Mouse (Mus musculus): ENCODE results near the gene Crxos.
A peak's percentile ranks its signal among the peaks of the same experiment; 100 is the strongest.
"Not testable (repeated sequence)": the region's sequence is repeated elsewhere in the genome, so short reads cannot be mapped to it uniquely, and the experiment has no call there.

Gene Crxos

GRCm38 (mm10) chr7:15882317-15882716 is at the start of gene Crxos:
Gene Crxos (plus strand): TSS chr7:15882617.
- DNase-seq = no peak

GRCm38 (mm10) chr7:15839578-15839977 is 42.8 kb upstream of the Crxos start, which contains the start of gene Obox6:
Gene Obox6 (minus strand): TSS chr7:15839678.
- no peak for DNase-seq

GRCm38 (mm10) chr7:15859657-15860056 is 22.8 kb upstream of the Crxos start:
- no peak for DNase-seq

GRCm38 (mm10) chr7:15864104-15864503 is 18.3 kb upstream of the Crxos start:
- DNase-seq = no peak

- DNase-seq = no peak
These were observed 2.7 kb upstream of the Crxos start, which contains the start of gene Crx for GRCm38 (mm10) chr7:15879756-15880155. Gene Crx (minus strand): TSS chr7:15879968.

- no peak for DNase-seq
These were observed 1.0 kb upstream of the Crxos start for GRCm38 (mm10) chr7:15881388-15881787.

- no peak for DNase-seq
These were observed 586 bp upstream of the Crxos start for GRCm38 (mm10) chr7:15881831-15882230.

- DNase-seq = no peak
These were observed 1.7 kb downstream of the Crxos start for GRCm38 (mm10) chr7:15884127-15884526.

GRCm38 (mm10) chr7:15894251-15894650 is 11.8 kb downstream of the Crxos start:
- no peak for DNase-seq

GRCm38 (mm10) chr7:15901366-15902048 is 19.1 kb downstream of the Crxos start:
- no peak for DNase-seq

GRCm38 (mm10) chr7:15905861-15906260 is 23.4 kb downstream of the Crxos start:
- no peak for DNase-seq

GRCm38 (mm10) chr7:15906602-15907001 is 24.2 kb downstream of the Crxos start:
- DNase-seq = no peak

- DNase-seq = no peak
These were observed 25.7 kb downstream of the Crxos start for GRCm38 (mm10) chr7:15907971-15908590.

- no peak for DNase-seq
These were observed 28.1 kb downstream of the Crxos start for GRCm38 (mm10) chr7:15910521-15910920.

GRCm38 (mm10) chr7:15912183-15912582 is 29.8 kb downstream of the Crxos start:
- peak; percentile 24 to 69 for DNase-seq

GRCm38 (mm10) chr7:15914252-15914651 is 31.8 kb downstream of the Crxos start:
- peak; percentile 17 to 52 for DNase-seq

GRCm38 (mm10) chr7:15914751-15915150 is 32.3 kb downstream of the Crxos start:
- DNase-seq = no peak

GRCm38 (mm10) chr7:15915695-15916094 is 33.3 kb downstream of the Crxos start:
- DNase-seq = not testable (repeated sequence)

- DNase-seq = no peak
These were observed 33.8 kb downstream of the Crxos start for GRCm38 (mm10) chr7:15916134-15916723.

GRCm38 (mm10) chr7:15916996-15917395 is 34.6 kb downstream of the Crxos start:
- no peak for DNase-seq

GRCm38 (mm10) chr7:15918371-15918770 is 36.0 kb downstream of the Crxos start:
- DNase-seq = no peak

GRCm38 (mm10) chr7:15919947-15920346 is 37.5 kb downstream of the Crxos start:
- no peak for DNase-seq

GRCm38 (mm10) chr7:15920645-15921190 is 38.3 kb downstream of the Crxos start:
- no peak for DNase-seq

GRCm38 (mm10) chr7:15921796-15922195 is 39.4 kb downstream of the Crxos start:
- DNase-seq = peak; percentile 22 to 41
